Mouse (Mus musculus): ENCODE data around the gene Ccdc106. TPM values are rescaled to one million over a fixed set of nuclear protein-coding genes. Genes with fewer than 3 reads are reported as not detected.

Ccdc106 gene
- polyA plus RNA-seq, 1 experiment from 2014 or later, result 14.4 TPM

DNA sequence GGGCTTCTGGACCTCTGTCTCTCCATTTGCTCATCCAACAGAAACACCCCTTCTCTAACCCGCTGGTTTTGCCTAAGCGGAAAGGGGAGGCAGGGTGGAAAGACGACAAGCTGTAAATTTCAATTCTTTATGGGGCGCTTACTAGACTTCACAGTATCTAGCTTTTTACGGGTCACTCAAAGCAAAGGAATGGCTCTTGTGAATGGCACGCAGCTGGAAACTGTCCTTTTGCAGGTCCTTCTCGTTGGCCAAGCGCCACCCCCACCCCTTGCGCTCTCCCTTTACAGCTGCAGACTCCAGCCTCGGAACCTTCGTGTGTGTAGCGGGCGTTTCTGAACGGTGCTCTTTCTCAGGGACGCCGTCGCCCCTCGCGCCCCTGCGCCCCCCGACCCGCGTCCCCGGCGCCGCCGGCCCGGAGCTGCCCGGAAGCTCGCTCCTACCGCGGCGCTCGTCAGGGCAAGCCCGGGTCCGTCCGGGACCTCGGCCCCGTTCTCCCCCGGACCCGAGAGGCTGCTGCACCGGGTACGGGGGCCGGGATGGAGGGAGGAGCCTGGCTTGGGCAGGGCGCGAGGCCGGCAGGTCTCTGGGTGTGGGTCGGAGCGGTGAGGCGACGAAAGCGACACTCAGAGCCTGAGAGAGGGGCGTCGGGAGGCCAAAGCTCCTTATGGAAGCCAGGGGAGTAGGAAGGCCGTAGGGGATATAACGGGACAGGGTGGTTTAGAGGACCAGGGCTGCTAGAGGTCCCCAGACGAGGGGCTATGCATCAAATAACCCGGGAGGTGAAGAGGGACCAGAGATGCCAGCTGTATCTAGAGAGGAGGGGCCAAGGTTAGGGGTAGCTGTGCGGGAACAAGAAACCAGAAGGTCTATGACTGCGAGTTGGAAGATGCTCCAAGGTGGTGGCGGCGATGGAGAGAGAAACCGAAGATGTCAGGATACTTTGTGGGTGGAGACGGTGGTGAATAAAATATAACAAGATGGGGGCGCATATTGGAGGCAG lies 31.1 kb downstream of the Ccdc106 start, which contains the start of gene Zfp580:
TSS of gene Zfp580 (plus strand) at position 346 of the 1,000 bp plus-strand sequence.
- H3K27ac ChIP-seq (replicated peaks; ENCODE audit: low read depth, low read length), result no peak within 1 kb of the TSS
- peaks cover 46% of the 10 kb centered on the region for H3K27me3 ChIP-seq (ENCODE audit: control insufficient read depth, insufficient read depth, low read length)

DNA sequence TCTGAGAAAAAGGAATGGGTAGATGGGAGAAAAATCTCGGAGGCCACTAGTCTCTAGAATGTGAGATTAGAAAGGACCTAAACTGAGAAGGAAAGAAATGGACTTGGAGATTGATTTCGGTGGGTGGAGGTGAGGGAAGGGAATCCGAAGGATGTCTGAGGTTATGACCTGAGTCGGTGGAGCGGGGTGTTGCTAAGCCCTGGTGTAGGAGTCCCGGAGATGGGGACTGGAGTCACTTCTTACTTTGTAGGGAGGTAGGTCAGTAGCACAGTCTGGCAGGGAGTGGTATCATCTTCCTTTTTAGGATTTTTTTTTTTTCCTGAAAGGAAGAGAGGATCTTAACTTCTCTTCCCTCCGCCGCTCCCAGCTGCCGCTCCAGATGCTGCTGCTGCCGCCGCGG lies 32.1 kb downstream of the Ccdc106 start:
- H3K36me3 ChIP-seq (ENCODE audit: control insufficient read depth, insufficient read depth, low read length), result no peaks in the 10 kb centered on the region
- peaks cover 3% of the 10 kb centered on the region; the same call in 1 of the 2 replicates for H3K9me3 ChIP-seq (ENCODE audit: control insufficient read depth, low read length)
- H3K27me3 ChIP-seq (ENCODE audit: control insufficient read depth, insufficient read depth, low read length), result peaks cover 55% of the 10 kb centered on the region
- peaks cover 12% of the 10 kb centered on the region for H3K4me1 ChIP-seq (ENCODE audit: control insufficient read depth, insufficient read depth, low read length)
- no peak overlapping the region for H3K27ac ChIP-seq (replicated peaks; ENCODE audit: low read depth, low read length)
- H3K9ac ChIP-seq (ENCODE audit: low read length), result no peak overlapping the region; the same call in 1 of the 2 replicates
- peak overlapping the region; percentile 90 for H3K4me2 ChIP-seq (ENCODE audit: low read depth, severe bottlenecking)
- WGBS, result 7% methylated on average over 12 of the region's 12 CpGs
- ATAC-seq (ENCODE audit: insufficient number of reproducible peaks, low FRiP score, low TSS enrichment, low read depth) (no peak), DNase-seq (ENCODE audit: low spot score) (peak; percentile 27)
- peak overlapping the region; percentile 64 for H3K4me3 ChIP-seq (ENCODE audit: low read depth, low read length)

More for the DNA sequence above, 31.1 kb downstream of the Ccdc106 start, which contains the start of gene Zfp580:
- H3K36me3 ChIP-seq (ENCODE audit: control insufficient read depth, insufficient read depth, low read length), result no peaks in the 10 kb centered on the region
- H3K9ac ChIP-seq (ENCODE audit: low read length), result peak within 1 kb of the TSS; percentile 72
- peak; percentile 61 for ATAC-seq (ENCODE audit: insufficient number of reproducible peaks, low FRiP score, low TSS enrichment, low read depth)
- peak within 1 kb of the TSS; percentile 90 for H3K4me2 ChIP-seq (ENCODE audit: low read depth, severe bottlenecking)
- under 1% methylated on average over 65 of the region's 65 CpGs for WGBS
- peak within 1 kb of the TSS; percentile 64 for H3K4me3 ChIP-seq (ENCODE audit: low read depth, low read length)
- H3K4me1 ChIP-seq (ENCODE audit: control insufficient read depth, insufficient read depth, low read length), result peaks cover 12% of the 10 kb centered on the region
- H3K9me3 ChIP-seq (ENCODE audit: control insufficient read depth, low read length), result no peaks in the 10 kb centered on the region
- peak; percentile 91 for DNase-seq (ENCODE audit: low spot score)

DNA sequence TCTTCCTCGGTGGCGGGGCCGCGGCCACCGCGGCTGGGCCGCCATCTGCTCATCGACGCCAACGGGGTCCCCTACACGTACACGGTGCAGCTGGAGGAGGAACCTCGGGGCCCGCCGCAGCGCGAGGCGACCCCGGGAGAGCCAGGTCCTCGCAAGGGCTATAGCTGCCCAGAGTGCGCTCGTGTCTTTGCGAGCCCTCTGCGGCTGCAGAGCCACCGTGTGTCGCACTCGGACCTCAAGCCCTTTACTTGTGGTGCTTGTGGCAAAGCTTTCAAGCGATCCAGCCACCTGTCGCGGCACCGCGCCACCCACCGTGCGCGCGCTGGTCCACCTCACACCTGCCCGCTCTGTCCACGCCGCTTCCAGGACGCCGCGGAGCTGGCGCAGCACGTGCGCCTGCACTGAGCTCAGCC lies 32.6 kb downstream of the Ccdc106 start:
- peaks cover 12% of the 10 kb centered on the region for H3K4me1 ChIP-seq (ENCODE audit: control insufficient read depth, insufficient read depth, low read length)
- H3K9me3 ChIP-seq (ENCODE audit: control insufficient read depth, low read length), result peaks cover 5% of the 10 kb centered on the region; the same call in 1 of the 2 replicates
- DNase-seq (ENCODE audit: low spot score), result peak; percentile 23
- 0 out of 2 replicates have a peak, but pooled peaks have one; percentile 23 for ATAC-seq (ENCODE audit: insufficient number of reproducible peaks, low FRiP score, low TSS enrichment, low read depth)
- H3K36me3 ChIP-seq (ENCODE audit: control insufficient read depth, insufficient read depth, low read length), result no peaks in the 10 kb centered on the region
- H3K27me3 ChIP-seq (ENCODE audit: control insufficient read depth, insufficient read depth, low read length), result peaks cover 60% of the 10 kb centered on the region
- H3K27ac ChIP-seq (replicated peaks; ENCODE audit: low read depth, low read length), result no peak overlapping the region
- peak overlapping the region; percentile 90 for H3K4me2 ChIP-seq (ENCODE audit: low read depth, severe bottlenecking)
- H3K4me3 ChIP-seq (ENCODE audit: low read depth, low read length), result peak overlapping the region; percentile 64
- H3K9ac ChIP-seq (ENCODE audit: low read length), result peak overlapping the region; percentile 30; the same call in 1 of the 2 replicates
- WGBS, result 2% methylated on average over 45 of the region's 45 CpGs

DNA sequence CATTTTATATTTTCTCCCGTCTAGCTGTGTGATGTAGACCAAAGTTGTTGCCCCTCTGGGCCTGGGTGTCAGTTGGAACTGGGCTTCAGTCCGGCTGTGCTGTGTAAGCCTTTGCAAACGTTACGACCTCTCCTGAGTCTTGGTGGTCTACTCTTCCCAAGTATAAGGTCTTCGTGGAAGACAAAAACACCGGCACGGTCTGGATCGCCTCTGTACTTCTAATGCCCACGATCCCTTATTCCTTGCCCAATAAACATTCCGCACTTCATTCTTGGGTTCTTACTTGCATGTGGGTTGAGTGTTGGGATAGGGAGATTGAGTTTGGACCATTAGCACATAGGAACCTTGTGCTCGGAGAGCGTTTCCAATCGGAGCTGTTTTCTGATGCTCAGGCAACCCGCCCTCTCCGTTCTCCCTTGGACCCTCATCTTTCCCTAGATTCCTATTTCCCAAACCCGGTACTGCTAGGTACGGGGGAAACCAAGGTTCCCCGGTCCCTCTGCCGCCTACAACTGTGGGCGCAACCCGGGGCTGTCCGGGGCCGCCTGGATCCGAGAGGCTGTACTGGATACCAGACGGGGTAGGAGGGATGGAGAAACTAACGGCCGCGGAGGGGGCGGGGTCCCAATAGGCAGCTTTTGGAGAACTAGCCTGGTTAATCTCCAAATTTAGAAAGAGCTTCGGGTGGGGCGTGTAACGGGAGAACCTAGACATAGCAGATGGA lies 33.3 kb downstream of the Ccdc106 start:
- H3K9ac ChIP-seq (ENCODE audit: low read length), result no peak overlapping the region
- H3K4me1 ChIP-seq (ENCODE audit: control insufficient read depth, insufficient read depth, low read length), result peaks cover 12% of the 10 kb centered on the region
- no peaks in the 10 kb centered on the region for H3K36me3 ChIP-seq (ENCODE audit: control insufficient read depth, insufficient read depth, low read length)
- WGBS, result 9% methylated on average over 32 of the region's 32 CpGs
- H3K27me3 ChIP-seq (ENCODE audit: control insufficient read depth, insufficient read depth, low read length), result peaks cover 63% of the 10 kb centered on the region
- peak overlapping the region; percentile 64 for H3K4me3 ChIP-seq (ENCODE audit: low read depth, low read length)
- H3K27ac ChIP-seq (replicated peaks; ENCODE audit: low read depth, low read length), result no peak overlapping the region
- peak; percentile 53 for DNase-seq (ENCODE audit: low spot score)
- H3K4me2 ChIP-seq (ENCODE audit: low read depth, severe bottlenecking), result peak overlapping the region; percentile 48
- ATAC-seq (ENCODE audit: insufficient number of reproducible peaks, low FRiP score, low TSS enrichment, low read depth), result no peak
- H3K9me3 ChIP-seq (ENCODE audit: control insufficient read depth, low read length), result peaks cover 5% of the 10 kb centered on the region; the same call in 1 of the 2 replicates

DNA sequence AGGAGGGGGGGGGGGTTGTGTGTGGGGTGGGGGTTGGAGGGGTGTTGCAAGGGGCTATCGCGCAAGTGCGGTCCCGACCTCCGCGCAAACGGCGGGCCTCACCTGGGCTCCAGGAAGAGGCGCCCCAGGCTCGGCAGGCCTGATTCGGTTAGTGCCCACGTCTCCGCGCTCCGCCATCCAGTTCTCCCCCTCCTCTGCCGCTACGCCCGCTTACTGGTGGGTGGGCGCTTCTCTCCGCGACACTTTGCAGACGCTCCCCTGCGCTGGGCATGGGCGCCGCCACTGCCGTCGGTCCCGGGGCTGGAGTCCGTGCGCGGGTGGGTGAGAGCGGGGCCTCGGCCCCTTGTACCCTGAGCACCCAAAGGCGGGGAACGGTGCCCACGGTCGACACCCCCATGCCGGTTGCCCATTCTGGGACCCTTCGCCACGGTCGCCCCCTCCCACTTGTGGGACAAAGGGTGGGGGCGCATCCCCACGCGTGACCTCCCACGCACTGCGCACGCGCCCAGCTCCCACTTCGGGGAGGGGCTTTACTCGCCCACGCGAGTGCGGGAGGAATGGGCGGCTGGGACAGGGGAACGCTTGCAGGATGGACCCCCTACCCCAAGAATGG lies 36.4 kb downstream of the Ccdc106 start:
- H3K4me1 ChIP-seq (ENCODE audit: control insufficient read depth, insufficient read depth, low read length), result peaks cover 20% of the 10 kb centered on the region
- peak overlapping the region; percentile 72 for H3K9ac ChIP-seq (ENCODE audit: low read length)
- H3K9me3 ChIP-seq (ENCODE audit: control insufficient read depth, low read length), result peaks cover 5% of the 10 kb centered on the region; the same call in 1 of the 2 replicates
- ATAC-seq (ENCODE audit: insufficient number of reproducible peaks, low FRiP score, low TSS enrichment, low read depth), result no peak
- WGBS, result 3% methylated on average over 53 of the region's 55 CpGs
- H3K36me3 ChIP-seq (ENCODE audit: control insufficient read depth, insufficient read depth, low read length), result no peaks in the 10 kb centered on the region
- peaks cover 63% of the 10 kb centered on the region for H3K27me3 ChIP-seq (ENCODE audit: control insufficient read depth, insufficient read depth, low read length)
- H3K4me3 ChIP-seq (ENCODE audit: low read depth, low read length), result peak overlapping the region; percentile 52
- H3K4me2 ChIP-seq (ENCODE audit: low read depth, severe bottlenecking), result peak overlapping the region; percentile 74
- peak; percentile 65 for DNase-seq (ENCODE audit: low spot score)
- H3K27ac ChIP-seq (replicated peaks; ENCODE audit: low read depth, low read length), result no peak overlapping the region

DNA sequence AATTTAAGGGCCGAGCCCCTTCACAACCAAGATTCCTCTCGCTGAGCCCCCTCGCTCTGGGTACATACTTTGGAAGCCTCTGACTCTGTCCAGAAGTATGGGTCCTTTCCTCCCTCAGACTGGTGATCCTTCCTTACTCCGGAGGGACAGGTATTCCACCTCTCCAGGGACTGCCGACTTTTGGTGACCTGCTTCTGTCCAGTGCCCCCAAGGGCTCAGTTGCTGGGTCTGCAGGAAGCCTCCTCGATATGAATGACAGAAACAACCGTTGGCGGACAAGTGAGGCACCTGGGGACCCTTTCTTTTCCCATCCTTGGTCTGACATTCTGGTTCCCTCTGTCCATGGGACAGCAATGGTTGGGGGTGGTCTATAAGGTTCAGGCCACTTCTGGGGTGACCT lies 37.0 kb downstream of the Ccdc106 start:
- H3K4me3 ChIP-seq (ENCODE audit: low read depth, low read length), result peak overlapping the region; percentile 52
- ATAC-seq (ENCODE audit: insufficient number of reproducible peaks, low FRiP score, low TSS enrichment, low read depth), result no peak
- H3K36me3 ChIP-seq (ENCODE audit: control insufficient read depth, insufficient read depth, low read length), result no peaks in the 10 kb centered on the region
- peak overlapping the region; percentile 74 for H3K4me2 ChIP-seq (ENCODE audit: low read depth, severe bottlenecking)
- H3K4me1 ChIP-seq (ENCODE audit: control insufficient read depth, insufficient read depth, low read length), result peaks cover 17% of the 10 kb centered on the region
- peaks cover 5% of the 10 kb centered on the region; the same call in 1 of the 2 replicates for H3K9me3 ChIP-seq (ENCODE audit: control insufficient read depth, low read length)
- H3K27ac ChIP-seq (replicated peaks; ENCODE audit: low read depth, low read length), result no peak overlapping the region
- peaks cover 57% of the 10 kb centered on the region for H3K27me3 ChIP-seq (ENCODE audit: control insufficient read depth, insufficient read depth, low read length)
- no peak for DNase-seq (ENCODE audit: low spot score)
- H3K9ac ChIP-seq (ENCODE audit: low read length), result peak overlapping the region; percentile 72
- 39% methylated on average over 8 of the region's 8 CpGs for WGBS

DNA sequence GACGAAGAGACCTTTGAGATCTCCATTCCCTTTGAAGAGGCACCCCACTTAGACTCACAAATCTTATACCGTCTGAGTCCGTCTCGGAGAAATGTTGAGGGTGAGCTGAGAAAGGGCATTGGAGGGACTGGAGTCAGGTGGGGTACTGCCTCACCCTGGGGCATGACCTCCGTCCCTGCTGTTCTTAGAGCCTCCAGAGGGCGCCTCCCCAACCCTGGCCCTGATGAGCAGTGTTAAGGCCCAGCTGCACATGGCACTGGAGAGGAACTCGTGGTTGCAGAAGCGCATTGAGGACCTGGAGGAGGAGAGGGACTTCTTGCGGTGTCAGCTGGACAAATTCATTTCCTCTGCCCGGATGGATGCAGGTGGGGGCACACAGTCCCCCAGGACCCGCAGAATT lies 37.5 kb downstream of the Ccdc106 start:
- H3K27ac ChIP-seq (replicated peaks; ENCODE audit: low read depth, low read length), result no peak overlapping the region
- H3K4me2 ChIP-seq (ENCODE audit: low read depth, severe bottlenecking), result peak overlapping the region; percentile 74; the same call in 1 of the 2 replicates
- H3K4me3 ChIP-seq (ENCODE audit: low read depth, low read length), result no peak overlapping the region
- H3K4me1 ChIP-seq (ENCODE audit: control insufficient read depth, insufficient read depth, low read length), result peaks cover 12% of the 10 kb centered on the region
- H3K9ac ChIP-seq (ENCODE audit: low read length), result no peak overlapping the region
- peaks cover 5% of the 10 kb centered on the region; the same call in 1 of the 2 replicates for H3K9me3 ChIP-seq (ENCODE audit: control insufficient read depth, low read length)
- H3K36me3 ChIP-seq (ENCODE audit: control insufficient read depth, insufficient read depth, low read length), result no peaks in the 10 kb centered on the region
- H3K27me3 ChIP-seq (ENCODE audit: control insufficient read depth, insufficient read depth, low read length), result peaks cover 52% of the 10 kb centered on the region
- DNase-seq (ENCODE audit: low spot score), result no peak
- WGBS, result 35% methylated on average over 11 of the region's 11 CpGs
- no peak for ATAC-seq (ENCODE audit: insufficient number of reproducible peaks, low FRiP score, low TSS enrichment, low read depth)

Data from limb, embryonic 11.5 days (tissue).